Mouse (Mus musculus): ENCODE measurements around the gene Wfdc11.
A peak's percentile ranks its signal among the peaks of the same experiment; 100 is the strongest.
"Not testable (repeated sequence)": the region's sequence is repeated elsewhere in the genome, so short reads cannot be mapped to it uniquely, and the experiment has no call there.

Gene Wfdc11

DNA sequence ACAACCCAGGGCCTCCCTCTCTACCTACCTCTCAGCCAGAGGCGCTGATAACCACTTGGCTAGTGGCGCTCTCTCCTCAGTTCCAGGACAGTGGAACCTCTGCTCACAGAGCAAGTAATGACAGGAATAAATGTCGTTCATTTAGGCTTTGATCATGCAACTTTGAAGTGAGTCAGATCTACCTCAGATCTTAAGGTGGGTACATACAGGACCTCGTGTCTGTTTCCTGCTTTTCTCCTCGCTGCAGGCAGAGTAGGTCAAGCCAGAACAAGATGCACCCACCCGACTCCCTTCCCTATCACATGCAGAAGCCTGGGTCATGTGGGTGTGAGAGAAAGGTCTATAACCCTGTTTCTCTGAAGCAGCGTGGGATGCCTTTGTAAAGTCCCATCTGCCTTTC is at the start of gene Wfdc11:
Gene Wfdc11, minus strand, starts transcription at position 101 of the 400 bp plus-strand sequence.
- DNase-seq (ENCODE audit: low read depth, low spot score), result no peak

DNA sequence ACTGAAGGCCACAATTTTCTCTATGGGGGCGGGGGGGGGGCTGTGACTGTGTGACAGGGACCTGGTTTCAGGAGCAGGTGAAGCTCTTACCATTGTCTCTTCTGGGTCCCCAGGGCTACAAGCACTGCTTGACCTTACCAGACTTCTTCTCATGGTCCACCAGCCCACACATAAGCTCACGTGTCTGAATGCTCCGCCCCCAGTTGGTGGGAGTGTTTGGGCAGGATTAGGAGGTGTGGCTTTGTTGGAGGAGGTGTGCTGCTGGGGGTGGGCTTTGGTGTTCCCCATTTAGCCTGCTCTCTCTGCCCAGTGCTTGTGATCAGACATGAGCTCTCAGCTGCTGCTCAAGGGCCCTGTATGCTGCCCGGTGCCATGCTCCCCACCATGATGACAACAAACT is 49.4 kb upstream of the Wfdc11 start:
- DNase-seq (ENCODE audit: low read depth, low spot score), result no peak

DNA sequence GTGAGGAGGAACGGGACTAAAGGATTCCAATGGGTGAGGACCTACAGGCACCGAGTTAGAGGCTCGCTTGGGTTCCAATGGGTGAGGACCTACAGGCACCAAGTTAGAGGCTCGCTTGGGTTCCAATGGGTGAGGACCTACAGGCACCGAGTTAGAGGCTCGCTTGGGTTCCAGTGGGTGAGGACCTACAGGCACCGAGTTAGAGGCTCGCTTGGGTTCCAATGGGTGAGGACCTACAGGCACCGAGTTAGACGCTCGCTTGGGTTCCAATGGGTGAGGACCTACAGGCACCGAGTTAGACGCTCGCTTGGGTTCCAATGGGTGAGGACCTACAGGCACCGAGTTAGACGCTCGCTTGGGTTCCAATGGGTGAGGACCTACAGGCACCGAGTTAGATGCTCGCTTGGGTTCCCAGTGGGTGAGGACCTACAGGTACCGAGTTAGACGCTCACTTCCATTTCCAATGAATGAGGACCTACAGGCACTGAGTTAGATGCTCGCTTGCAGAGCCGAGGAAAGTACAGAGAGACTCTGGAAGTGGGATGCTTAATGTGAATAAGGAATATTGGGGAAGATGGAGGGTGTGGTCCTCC is 42.4 kb upstream of the Wfdc11 start:
- not testable (repeated sequence) for DNase-seq (ENCODE audit: low read depth, low spot score)

DNA sequence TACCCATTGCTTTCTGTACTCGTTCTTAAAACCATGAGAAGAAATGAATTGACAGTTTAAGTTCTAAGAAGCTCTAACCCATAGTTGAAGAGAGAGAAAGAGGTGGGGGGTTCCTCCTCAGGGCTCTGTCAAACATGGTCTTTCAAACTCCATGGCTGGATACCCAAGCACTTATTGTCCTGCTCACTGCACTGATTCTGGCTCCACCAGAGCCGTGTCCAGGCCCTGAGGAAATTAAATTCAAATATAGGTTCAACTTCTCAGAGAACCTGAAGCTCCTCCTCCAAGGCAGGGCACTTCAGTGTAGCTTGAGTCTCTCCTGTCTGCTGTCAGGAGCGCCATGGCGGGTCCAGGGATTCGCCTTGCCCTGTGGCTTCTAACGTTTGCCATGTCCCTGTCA is 41.1 kb upstream of the Wfdc11 start, which contains the start of gene Spint5:
Gene Spint5, plus strand, starts transcription at position 301 of the 400 bp plus-strand sequence.
- DNase-seq (ENCODE audit: low read depth, low spot score), result no peak

- no peak for DNase-seq (ENCODE audit: low read depth, low spot score)
These were observed 32.1 kb upstream of the Wfdc11 start for GRCm38 (mm10) chr2:164705991-164706390.

GRCm38 (mm10) chr2:164705328-164705727 is 31.4 kb upstream of the Wfdc11 start:
- DNase-seq (ENCODE audit: low read depth, low spot score), result no peak

- no peak for DNase-seq (ENCODE audit: low read depth, low spot score)
These were observed 30.3 kb upstream of the Wfdc11 start for GRCm38 (mm10) chr2:164704235-164704634.

DNA sequence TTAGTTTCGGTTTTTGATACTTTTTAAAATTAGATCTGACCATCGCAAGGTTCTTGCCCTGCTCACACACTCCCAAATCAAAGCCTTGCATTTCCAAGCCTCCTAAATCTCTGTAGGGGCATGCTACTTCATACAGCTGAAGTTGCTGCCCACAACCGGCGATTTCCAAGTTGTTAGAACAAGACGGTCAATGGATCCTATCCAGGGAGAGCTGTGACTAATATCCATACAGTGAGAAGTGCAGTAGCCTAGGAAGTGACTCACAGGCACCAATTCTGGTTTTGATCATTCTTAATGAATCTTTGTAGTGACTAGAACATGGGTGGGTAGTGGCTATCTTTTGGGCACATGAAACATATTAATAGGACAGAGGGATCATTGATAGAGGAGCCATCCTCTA is 27.9 kb upstream of the Wfdc11 start:
- no peak for DNase-seq (ENCODE audit: low read depth, low spot score)

DNA sequence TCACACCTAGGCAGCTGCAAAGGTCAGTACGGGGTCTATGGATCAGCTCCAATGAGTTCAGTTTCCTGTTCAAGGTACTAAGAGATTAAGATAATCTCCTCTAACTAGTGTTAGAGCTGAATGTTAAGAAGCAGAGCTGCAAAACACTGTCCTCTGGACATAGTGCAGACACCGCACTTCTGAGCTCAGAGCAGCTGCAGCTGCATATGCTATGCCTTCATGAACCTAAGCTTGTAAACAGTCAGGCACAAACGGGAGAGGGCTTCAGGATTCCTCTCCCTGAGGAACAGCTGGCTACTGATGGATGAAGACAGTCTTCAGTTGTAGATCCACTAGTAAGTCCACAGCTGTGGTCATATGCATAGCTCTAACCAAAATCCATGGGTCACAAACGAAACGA is 27.1 kb upstream of the Wfdc11 start:
- no peak for DNase-seq (ENCODE audit: low read depth, low spot score)

DNA sequence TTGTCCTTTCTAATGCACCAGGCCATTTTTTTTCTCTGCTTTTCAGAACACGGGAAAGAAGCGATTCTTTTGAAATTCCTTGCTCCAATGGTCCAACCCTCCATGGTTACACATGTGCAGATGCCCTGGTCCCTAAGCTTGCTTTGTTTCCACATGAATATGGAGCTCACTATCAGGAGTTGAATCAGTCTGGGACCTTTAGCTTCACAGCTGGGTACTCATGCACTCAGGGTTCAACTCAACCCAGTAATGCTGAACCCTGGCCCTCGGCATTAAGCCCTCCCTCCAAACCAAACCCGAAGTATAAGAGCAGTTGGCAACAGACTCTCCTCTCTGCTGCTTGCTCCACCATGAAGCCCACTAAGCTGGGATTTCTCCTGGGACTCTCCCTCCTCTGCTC is 24.3 kb upstream of the Wfdc11 start, which contains the start of gene Spint4:
Gene Spint4, plus strand, starts transcription at position 301 of the 400 bp plus-strand sequence.
- DNase-seq (ENCODE audit: low read depth, low spot score), result no peak

- no peak for DNase-seq (ENCODE audit: low read depth, low spot score)
These were observed 10.9 kb upstream of the Wfdc11 start, which contains the start of gene Wfdc13 for GRCm38 (mm10) chr2:164684807-164685206. Wfdc13 (plus strand) TSS chr2:164685107.

- no peak for DNase-seq (ENCODE audit: low read depth, low spot score)
These were observed 6.0 kb upstream of the Wfdc11 start for GRCm38 (mm10) chr2:164679906-164680305.

- peak; percentile 33 for DNase-seq (ENCODE audit: low read depth, low spot score)
These were observed 5.2 kb upstream of the Wfdc11 start for GRCm38 (mm10) chr2:164678848-164679625.

DNA sequence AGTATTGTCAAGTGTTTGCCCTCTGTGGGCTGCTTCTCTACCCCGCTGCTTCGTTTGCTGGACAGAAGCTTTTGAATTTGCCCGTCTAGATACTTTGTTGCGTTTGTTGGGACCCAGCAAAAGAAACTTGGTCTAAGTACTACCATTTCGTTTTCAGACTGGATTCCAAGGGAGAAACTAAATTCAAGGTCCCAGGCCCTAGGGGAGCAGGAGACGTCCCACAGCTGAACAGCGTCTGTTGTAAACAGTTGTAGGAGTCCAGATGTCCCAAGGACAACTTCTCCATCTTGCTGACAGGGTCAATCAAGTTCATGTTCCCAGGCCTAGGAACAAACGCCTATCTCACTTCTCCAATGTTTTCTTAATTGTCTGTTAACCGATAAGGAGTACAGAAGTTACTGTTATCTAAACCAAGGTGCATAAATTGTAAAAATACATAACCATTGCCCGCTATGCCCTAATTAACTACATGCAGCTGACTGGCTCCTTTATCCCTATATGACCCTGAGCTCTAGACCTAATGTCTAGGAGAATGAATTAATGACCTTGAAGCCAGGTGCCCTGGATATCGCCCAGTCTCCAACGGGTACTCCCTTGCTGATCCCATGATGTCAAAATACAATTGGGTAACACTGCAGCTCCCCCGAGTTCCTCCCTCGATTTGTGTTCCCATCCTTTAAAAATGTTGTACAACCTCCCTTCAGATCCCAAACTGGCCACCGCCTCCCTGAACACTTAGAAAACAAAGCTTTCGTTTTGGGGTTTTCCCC is 3.2 kb upstream of the Wfdc11 start:
- DNase-seq (ENCODE audit: low read depth, low spot score), result no peak

GRCm38 (mm10) chr2:164676103-164676502 is 2.2 kb upstream of the Wfdc11 start:
- no peak for DNase-seq (ENCODE audit: low read depth, low spot score)

DNA sequence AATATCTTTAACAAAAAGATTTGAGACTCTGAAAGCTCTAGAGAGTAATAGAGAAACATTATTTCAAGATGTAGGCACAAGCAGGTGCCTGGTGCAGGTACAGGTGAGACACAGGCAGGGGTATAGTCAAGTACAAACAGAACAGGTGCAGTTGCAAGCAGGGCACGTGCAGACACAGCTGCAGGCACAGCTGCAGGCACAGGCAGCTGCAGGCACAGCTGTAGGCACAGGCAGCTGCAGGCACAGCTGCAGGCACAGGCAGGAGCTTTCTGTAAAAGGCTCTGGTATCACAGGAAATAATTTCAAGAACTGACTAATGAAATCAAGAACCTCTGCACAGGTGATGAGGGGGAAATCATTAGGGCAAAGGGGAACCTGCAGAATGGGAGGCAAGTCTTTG is 2.9 kb downstream of the Wfdc11 start:
- DNase-seq (ENCODE audit: low read depth, low spot score), result no peak

DNA sequence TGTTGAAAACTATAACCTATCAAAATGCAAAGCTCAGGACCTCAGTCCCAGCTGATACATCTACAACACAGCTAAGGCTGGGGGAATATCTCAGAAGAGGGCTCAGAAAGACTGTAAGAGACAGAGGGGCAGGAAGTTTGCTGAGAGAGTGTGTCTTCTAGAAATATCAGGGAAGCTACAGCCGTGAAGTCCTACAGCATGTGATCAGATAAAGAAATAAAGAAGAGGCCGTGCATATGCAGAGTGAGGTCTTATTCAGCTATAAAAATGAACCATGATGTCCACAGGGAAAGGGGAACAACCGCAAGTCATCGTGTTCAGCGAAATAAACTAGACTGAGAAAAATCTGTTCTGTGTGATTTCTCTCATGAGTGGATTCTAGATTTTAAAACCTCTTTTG is 3.6 kb downstream of the Wfdc11 start:
- DNase-seq (ENCODE audit: low read depth, low spot score), result no peak

DNA sequence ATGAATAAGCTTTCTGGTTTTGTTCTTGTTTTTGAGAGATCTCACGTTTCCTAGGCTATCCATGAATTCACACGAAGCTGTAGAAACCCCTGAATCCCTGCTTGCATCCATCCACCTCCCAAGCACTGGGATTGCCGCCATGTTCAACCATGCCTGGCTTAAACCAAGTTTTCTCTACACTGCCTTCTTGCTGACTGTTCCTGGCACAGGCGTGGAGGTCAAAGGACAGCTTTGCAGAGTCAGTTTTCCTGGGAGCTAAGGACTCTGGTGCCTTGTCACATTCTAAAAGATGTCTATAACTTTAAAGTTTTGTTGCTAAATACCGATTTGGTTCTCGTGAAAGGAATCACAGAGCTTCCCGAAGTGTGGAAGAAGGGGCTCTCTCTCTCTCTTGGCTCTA is 9.0 kb downstream of the Wfdc11 start:
- no peak for DNase-seq (ENCODE audit: low read depth, low spot score)

GRCm38 (mm10) chr2:164656483-164656882 is 17.4 kb downstream of the Wfdc11 start, which contains the start of gene Wfdc9:
Wfdc9 (minus strand) TSS chr2:164656583.
- no peak for DNase-seq (ENCODE audit: low read depth, low spot score)

- no peak for DNase-seq (ENCODE audit: low read depth, low spot score)
These were observed 18.0 kb downstream of the Wfdc11 start, which contains the start of gene Wfdc10 for GRCm38 (mm10) chr2:164655858-164656257. Wfdc10 (plus strand) TSS chr2:164656046.

DNA sequence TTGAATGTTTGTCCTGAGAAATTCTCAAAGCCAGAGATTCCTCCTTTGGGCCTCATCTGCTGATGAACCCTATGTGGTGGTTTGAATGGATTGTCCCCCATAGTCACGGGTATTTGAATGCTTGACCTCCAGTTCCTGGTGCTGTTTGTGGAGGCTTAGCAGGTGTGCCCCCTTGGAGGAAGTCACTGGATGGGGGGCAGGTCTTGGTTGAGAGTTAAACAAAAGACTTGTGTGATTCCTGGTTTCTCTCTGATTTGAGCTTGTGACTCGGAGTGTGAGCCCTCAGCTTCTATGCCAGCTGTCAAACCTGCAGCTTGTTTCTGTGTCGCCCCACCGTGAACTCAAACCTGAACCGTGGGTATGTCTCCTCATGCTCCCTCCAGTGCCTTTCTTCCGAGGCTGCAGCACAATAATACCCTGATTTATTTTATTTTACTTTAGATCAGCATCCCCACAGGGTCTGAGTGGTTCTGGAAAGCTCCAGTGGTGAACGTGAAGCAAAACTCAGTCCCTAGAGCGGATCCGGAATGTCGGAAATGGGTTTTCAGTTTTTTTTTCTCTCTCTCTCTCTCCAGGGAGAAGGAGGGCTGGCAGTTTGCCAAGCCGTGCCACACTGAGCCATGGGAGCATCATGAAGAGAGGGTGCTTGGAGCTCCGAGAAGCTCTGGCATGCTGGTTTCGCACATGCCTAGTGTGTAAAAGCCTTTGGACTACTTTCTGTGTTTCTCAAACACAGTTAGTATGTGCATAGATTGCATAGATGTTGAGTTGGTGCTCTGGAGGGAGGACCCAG is 31.8 kb downstream of the Wfdc11 start:
- no peak for DNase-seq (ENCODE audit: low read depth, low spot score)

Measured in c-Kit-negative CD71-positive TER-119-positive erythroid progenitor cells, embryonic 14.5 days (primary cell).